Mouse (Mus musculus) lung, postnatal 0 days (tissue): Measurements from ENCODE around the gene Bglap3. TPM values are rescaled to one million over a fixed set of nuclear protein-coding genes. Genes with fewer than 3 reads are reported as not detected.
"Not testable (repeated sequence)": the region's sequence is repeated elsewhere in the genome, so short reads cannot be mapped to it uniquely, and the experiment has no call there.

Source experiments
- ATAC-seq: fragments of 200-750 bp; cut with Nextera tagmentation; 2 replicates; pipeline ENCODE4 v1.8.0; 2017; ENCODE audit warnings: moderate library complexity
- DNase-seq: peaks from one replicate; pipeline ENCODE4 v3.0.0-alpha.2; 2016; ENCODE audit warnings: low spot score
- H3K27ac ChIP-seq: fragments of 300-500 bp; sonication (generic); 2 replicates; pipeline ENCODE4 v1.5.1; 2014; ENCODE audit warnings: antibody characterized with exemption, mild to moderate bottlenecking, low read length, mixed read lengths
- H3K27me3 ChIP-seq: fragments of 300-500 bp; sonication (generic); replicated peaks from 2 replicates; pipeline ENCODE4 v1.6.1; 2014; ENCODE audit warnings: low read length, mixed read lengths; ENCODE audit not compliant: insufficient read depth
- H3K36me3 ChIP-seq: fragments of 300-500 bp; sonication (generic); 2 replicates; pipeline ENCODE4 v1.6.1; 2014; ENCODE audit warnings: low read length, mixed read lengths; ENCODE audit not compliant: insufficient read depth
- H3K4me1 ChIP-seq: fragments of 300-500 bp; sonication (generic); 2 replicates; pipeline ENCODE4 v1.6.1; 2014; ENCODE audit warnings: antibody characterized with exemption, low read depth, low read length, mixed read lengths; ENCODE audit not compliant: insufficient read depth
- H3K4me2 ChIP-seq: fragments of 300-500 bp; sonication (generic); replicated peaks from 2 replicates; pipeline ENCODE4 v1.6.1; 2014; ENCODE audit warnings: low read depth, mild to moderate bottlenecking, low read length, moderate library complexity, mixed read lengths
- H3K4me3 ChIP-seq: fragments of 300-500 bp; sonication (generic); 2 replicates; pipeline ENCODE4 v1.5.1; 2014; ENCODE audit warnings: low read depth, low read length
- H3K9ac ChIP-seq: fragments of 300-500 bp; sonication (generic); replicated peaks from 2 replicates; pipeline ENCODE4 v1.6.1; 2014; ENCODE audit warnings: low read depth, mild to moderate bottlenecking
- H3K9me3 ChIP-seq: fragments of 300-500 bp; sonication (generic); 2 replicates; pipeline ENCODE4 v1.6.1; 2016; ENCODE audit warnings: low read length, mixed read lengths
- WGBS: fragments of 180-500 bp; shearing (Covaris S2); extraction: QIAGEN DNeasy Blood & Tissue Kit; methylation state at CpG from one replicate; pipeline ENCODE4 v1.1.7; 2014; 5-methylcytosine and 5-hydroxymethylcytosine counted together
- polyA plus RNA-seq: library from polyadenylated mRNA; unstranded; fragments of >200 nt; fragmentation: Nextera tagmentation; extraction: Ambion mirVana; gene quantifications from 2 replicates; pipeline ENCODE4 v1.2.1, GENCODE M21; 2015

Bglap3 gene
- polyA plus RNA-seq, 1 experiment from 2014 or later: 0.14 TPM

DNA sequence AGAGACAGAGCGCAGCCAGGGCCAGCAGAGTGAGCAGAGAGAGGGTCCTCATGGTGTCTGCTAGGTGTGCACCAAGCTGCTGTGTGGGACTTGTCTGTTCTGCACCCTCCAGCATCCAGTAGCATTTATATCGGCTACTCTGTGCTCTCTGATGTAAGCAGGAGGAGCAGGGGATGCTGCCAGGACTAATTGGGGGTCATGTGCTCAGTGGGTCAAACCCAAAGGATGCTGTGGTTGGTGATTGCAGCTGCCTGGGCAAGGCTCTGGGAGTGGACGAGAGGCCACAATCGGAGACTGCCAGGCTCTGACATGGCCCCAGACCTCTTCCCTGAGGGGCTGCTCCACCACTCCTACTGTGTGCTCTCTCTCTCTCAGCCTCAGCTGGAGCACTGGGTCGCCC is 6.1 kb upstream of the Bglap3 start, which contains the start of gene Bglap2:
Bglap2 (minus strand) TSS at position 101 of the 400 bp plus-strand sequence.
- H3K27ac ChIP-seq, H3K36me3 ChIP-seq, H3K4me3 ChIP-seq, DNase-seq, H3K4me1 ChIP-seq, H3K27me3 ChIP-seq, H3K9me3 ChIP-seq, H3K4me2 ChIP-seq, H3K9ac ChIP-seq, ATAC-seq: not testable (repeated sequence)
- 70% methylated on average over 4 of the region's 5 CpGs for WGBS

DNA sequence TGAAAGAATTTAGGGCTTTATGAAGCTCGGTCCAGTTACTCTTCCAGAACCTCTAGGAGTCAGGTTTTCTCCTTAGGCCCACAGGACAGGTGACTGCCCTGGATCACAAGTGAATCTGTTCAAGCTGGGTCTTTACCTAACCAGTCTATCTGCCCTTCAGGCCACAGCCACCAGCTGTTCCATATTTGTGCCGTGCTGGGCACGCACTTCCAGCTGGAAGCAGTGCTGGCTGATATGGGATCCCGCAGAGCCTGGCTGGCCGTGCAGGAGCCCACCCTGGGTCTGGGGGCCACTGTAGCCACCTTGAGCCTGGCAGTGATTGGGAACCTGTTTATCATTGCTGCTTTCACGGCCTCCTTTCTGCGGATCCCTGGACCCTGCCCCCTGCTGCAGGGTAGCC is 4.1 kb upstream of the Bglap3 start:
- not testable (repeated sequence) for H3K4me1 ChIP-seq, H3K36me3 ChIP-seq, H3K27me3 ChIP-seq, H3K4me3 ChIP-seq, H3K27ac ChIP-seq, H3K4me2 ChIP-seq, H3K9ac ChIP-seq, H3K9me3 ChIP-seq, DNase-seq, ATAC-seq
- 35% methylated on average over 5 of the region's 7 CpGs for whole genome bisulfite sequencing

DNA sequence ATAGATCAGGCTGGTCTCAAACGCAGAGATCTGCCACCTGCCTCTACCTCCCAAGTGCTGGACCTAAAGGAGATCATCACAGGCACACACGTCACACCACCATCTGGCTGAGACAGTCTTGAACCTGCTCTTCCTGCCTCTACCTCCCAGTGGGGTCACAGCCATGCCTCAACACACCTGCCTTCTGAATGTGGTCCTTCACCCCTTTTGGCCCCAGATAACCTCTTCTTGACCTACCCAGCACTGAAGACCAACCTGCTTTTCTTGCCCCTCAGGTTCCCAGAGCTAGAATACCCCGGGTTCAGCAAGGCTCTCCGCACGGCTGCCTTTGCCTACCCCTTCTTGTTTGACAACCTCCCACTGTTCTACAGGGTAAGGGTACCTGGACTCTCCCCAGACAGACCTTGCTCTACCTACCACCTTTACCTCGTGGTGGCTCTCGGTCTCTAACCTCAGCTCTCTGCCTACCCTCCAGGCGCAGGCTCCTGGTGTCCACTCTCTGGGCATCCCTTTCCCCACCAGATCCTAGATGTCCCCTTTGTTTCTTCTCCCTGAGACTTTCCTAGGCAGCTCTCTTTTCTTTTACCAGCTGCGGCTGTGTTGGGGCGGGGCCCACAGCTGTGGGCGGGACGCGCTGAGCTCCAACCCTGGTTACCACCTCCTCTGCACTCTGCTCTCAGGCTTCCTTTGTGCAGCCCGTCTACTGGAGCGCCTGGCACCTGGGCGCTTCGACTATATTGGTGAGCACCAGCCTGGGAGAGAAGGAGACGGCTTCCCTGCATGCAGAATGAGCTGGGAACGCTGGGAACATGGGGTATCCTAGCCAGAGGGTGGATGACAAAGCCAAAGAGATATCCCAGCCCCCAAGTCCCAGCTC is 3.4 kb upstream of the Bglap3 start:
- not testable (repeated sequence) for H3K36me3 ChIP-seq, H3K9me3 ChIP-seq, H3K9ac ChIP-seq, H3K27me3 ChIP-seq, H3K27ac ChIP-seq, H3K4me3 ChIP-seq, H3K4me1 ChIP-seq
- 0 out of 2 replicates have a peak overlapping the region, but pooled peaks have one; percentile 11 for H3K4me2 ChIP-seq
- WGBS: 8% methylated on average over 18 of the region's 19 CpGs
- ATAC-seq (peak; percentile 90), DNase-seq (peak; percentile 68)

DNA sequence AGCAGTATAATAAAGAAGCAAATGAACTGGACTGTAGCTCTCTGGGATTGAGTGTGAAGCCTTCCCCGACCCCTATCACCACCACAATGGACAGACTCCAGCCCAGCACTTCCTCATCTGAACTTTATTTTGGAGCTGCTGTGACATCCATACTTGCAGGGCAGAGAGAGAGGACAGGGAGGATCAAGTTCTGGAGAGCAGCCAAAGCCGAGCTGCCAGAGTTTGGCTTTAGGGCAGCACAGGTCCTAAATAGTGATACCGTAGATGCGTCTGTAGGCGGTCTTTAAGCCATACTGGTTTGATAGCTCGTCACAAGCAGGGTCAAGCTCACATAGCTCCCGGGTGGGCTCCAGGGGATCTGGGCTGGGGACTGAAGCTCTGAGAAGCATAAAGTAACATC is 4.0 kb downstream of the Bglap3 start:
- H3K27me3 ChIP-seq, H3K4me3 ChIP-seq, H3K9ac ChIP-seq, H3K4me2 ChIP-seq, H3K27ac ChIP-seq, H3K4me1 ChIP-seq, DNase-seq, ATAC-seq, H3K9me3 ChIP-seq, H3K36me3 ChIP-seq: not testable (repeated sequence)
- WGBS: 83% methylated on average over 7 of the region's 7 CpGs

DNA sequence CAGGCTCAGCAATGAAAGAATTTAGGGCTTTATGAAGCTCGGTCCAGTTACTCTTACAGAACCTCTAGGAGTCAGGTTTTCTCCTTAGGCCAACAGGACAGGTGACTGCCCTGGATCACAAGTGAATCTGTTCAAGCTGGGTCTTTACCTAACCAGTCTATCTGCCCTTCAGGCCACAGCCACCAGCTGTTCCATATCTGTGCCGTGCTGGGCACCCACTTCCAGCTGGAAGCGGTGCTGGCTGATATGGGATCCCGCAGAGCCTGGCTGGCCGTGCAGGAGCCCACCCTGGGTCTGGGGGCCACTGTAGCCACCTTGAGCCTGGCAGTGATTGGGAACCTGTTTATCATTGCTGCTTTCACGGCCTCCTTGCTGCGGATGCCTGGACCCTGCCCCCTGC is 5.0 kb downstream of the Bglap3 start:
- H3K4me3 ChIP-seq, H3K4me1 ChIP-seq, ATAC-seq, H3K36me3 ChIP-seq, H3K27ac ChIP-seq, H3K27me3 ChIP-seq, H3K9ac ChIP-seq, DNase-seq, H3K9me3 ChIP-seq, H3K4me2 ChIP-seq: not testable (repeated sequence)
- WGBS: 53% methylated on average over 3 of the region's 7 CpGs

DNA sequence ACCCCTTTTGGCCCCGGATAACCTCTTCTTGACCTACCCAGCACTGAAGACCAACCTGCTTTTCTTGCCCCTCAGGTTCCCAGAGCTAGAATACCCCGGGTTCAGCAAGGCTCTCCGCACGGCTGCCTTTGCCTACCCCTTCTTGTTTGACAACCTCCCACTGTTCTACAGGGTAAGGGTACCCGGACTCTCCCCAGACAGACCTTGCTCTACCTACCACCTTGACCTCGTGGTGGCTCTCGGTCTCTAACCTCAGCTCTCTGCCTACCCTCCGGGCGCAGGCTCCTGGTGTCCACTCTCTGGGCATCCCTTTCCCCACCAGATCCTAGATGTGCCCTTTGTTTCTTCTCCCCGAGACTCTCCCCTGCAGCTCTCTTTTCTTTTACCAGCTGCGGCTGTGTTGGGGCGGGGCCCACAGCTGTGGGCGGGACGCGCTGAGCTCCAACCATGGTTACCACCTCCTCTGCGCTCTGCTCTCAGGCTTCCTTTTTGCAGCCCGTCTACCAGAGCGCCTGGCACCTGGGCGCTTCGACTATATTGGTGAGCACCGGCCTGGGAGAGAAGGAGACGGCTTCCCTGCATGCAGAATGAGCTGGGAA is 5.6 kb downstream of the Bglap3 start:
- H3K4me1 ChIP-seq, H3K4me2 ChIP-seq, H3K9ac ChIP-seq, H3K27ac ChIP-seq, DNase-seq, H3K27me3 ChIP-seq, H3K36me3 ChIP-seq, H3K9me3 ChIP-seq, H3K4me3 ChIP-seq: not testable (repeated sequence)
- 5% methylated on average over 18 of the region's 22 CpGs for WGBS
- ATAC-seq: peak; percentile 75
